Mouse (Mus musculus) megakaryocyte, embryonic 14.5 days (primary cell): ENCODE measurements around the gene Sar1b. TPM values are rescaled to one million over a fixed set of nuclear protein-coding genes. Genes with fewer than 3 reads are reported as not detected.
"Not testable (repeated sequence)": the region's sequence is repeated elsewhere in the genome, so short reads cannot be mapped to it uniquely, and the experiment has no call there.

Source experiments
- H3K27me3 ChIP-seq: replicated peaks from 2 replicates; pipeline ENCODE3; 2012; ENCODE audit warnings: inconsistent platforms
- H3K36me3 ChIP-seq: replicated peaks from 2 replicates; pipeline ENCODE3; 2012; ENCODE audit warnings: low read length, inconsistent platforms, mixed read lengths
- H3K4me1 ChIP-seq: 2 replicates; pipeline ENCODE4 v1.6.1; 2012; ENCODE audit warnings: inconsistent platforms
- H3K4me3 ChIP-seq: replicated peaks from 2 replicates; pipeline ENCODE3; 2012; ENCODE audit warnings: moderate library complexity, mild to moderate bottlenecking, inconsistent platforms
- H3K9me3 ChIP-seq: 2 replicates; pipeline ENCODE4 v1.6.1; 2012; ENCODE audit warnings: inconsistent platforms
- FLI1 ChIP-seq: IDR thresholded peaks from 2 replicates; pipeline ENCODE4 v1.6.1; 2012; ENCODE audit warnings: low read length, inconsistent platforms, mixed read lengths
- GATA1 ChIP-seq: IDR thresholded peaks from 3 replicates; pipeline ENCODE4 v1.6.1; 2012; ENCODE audit warnings: mixed read lengths, low read length, inconsistent platforms, borderline replicate concordance
- polyA plus RNA-seq: library from polyadenylated mRNA; stranded (reverse); fragments of >175 nt; gene quantifications from 2 replicates; pipeline ENCODE4 v1.2.3, GENCODE M21; 2012; ENCODE audit warnings: low replicate concordance; ENCODE audit not compliant: insufficient read depth

The Sar1b gene
- polyA plus RNA-seq, 1 experiment, result 8.5 TPM

DNA sequence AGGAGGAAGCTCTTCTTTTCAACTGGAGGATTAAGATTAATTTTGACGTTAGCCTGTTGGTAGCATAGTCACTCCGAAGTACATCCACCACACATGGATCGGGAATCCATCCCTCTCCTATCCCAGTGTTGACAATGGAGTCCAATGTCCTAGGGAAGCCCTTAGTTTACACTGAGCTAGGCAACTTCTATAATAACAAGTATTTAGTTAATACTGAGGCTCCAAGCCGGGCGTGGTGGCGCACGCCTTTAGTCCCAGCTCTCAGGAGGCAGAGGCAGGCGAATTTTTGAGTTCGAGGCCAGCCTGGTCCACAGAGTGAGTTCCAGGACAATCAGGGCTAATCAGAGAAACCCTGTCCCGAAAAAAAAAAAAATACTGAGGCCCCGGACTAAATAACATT, 6.5 kb upstream of the Sar1b start:
- Histone ChIP-seq H3K9me3 (no peaks in the 10 kb centered on the region), H3K4me1 (peaks cover 36% of the 10 kb centered on the region), H3K27me3 (peaks cover 3% of the 10 kb centered on the region), H3K36me3 (peaks cover 6% of the 10 kb centered on the region), H3K4me3 (peak overlapping the region; percentile 99)
- no peak for TF ChIP-seq FLI1
- TF ChIP-seq GATA1, result no peak

DNA sequence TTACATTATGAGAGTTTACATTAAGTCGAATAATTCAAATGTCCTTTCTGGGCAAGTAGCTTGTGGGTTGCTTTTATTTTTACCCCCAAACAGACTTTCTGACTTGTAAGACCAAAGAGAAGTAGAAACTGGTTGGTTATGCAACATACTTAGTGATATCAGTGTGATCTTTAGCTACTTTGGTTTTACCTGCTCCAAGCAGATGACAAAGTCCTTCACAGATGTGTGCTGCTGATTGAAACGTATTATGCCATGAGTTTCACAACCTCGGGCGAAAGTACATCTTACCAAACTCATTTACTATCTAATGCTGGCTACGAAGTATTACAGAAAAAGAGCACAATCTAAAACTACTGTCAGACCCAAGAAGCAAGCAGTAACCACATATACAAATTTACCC, 5.9 kb upstream of the Sar1b start:
- TF ChIP-seq FLI1 (no peak), GATA1 (no peak)
- Histone ChIP-seq H3K4me1 (peaks cover 36% of the 10 kb centered on the region), H3K4me3 (no peak overlapping the region), H3K27me3 (peaks cover 3% of the 10 kb centered on the region), H3K36me3 (peaks cover 6% of the 10 kb centered on the region), H3K9me3 (no peaks in the 10 kb centered on the region)

DNA sequence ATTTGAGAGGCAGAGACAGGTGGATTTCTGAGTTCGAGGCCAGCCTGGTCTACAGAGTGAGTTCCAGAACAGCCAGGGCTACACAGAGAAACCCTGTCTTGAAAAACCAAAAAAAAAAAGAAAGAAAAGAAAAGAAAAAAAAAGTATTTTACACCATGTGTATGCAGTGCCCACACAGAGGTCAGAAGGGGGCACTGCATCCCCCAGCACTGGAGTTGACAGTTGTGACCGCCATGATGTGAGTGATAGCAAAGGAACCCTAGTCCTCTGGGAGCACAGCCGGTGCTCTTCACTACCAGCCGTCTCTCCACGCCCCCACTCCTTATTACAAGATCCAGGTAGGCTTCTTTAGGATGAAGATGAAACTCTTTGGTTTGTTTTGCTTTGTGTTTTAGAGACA, 5.3 kb upstream of the Sar1b start:
- H3K4me1 ChIP-seq, result peaks cover 37% of the 10 kb centered on the region
- H3K36me3 ChIP-seq, H3K4me3 ChIP-seq: not testable (repeated sequence)

DNA sequence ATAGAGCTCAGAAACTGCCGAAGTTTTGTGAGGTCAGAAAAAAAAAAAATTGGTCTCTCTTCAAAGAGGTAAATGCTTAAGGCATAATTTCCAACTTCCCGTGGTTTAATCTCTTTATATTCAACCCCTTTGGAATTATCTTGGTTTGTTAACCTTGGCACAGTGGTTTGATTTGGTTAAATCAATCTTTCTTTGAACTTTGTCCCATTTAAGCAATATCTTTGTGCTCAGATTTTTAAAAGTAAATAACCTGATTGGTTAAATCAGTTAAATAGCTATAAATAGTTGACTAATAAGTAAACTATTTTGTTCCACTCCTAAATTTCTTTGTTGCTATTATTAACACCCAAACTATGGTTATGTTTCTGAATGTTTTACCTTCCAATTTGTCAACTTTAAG, 4.2 kb upstream of the Sar1b start:
- TF ChIP-seq GATA1, result no peak
- TF ChIP-seq FLI1, result no peak
- no peaks in the 10 kb centered on the region for H3K9me3 ChIP-seq
- H3K4me3 ChIP-seq, result no peak overlapping the region
- no peaks in the 10 kb centered on the region for H3K36me3 ChIP-seq
- peaks cover 3% of the 10 kb centered on the region for H3K27me3 ChIP-seq
- H3K4me1 ChIP-seq, result peaks cover 31% of the 10 kb centered on the region

More for the DNA sequence above, 5.3 kb upstream of the Sar1b start:
- not testable (repeated sequence) for H3K27me3 ChIP-seq, H3K9me3 ChIP-seq

DNA sequence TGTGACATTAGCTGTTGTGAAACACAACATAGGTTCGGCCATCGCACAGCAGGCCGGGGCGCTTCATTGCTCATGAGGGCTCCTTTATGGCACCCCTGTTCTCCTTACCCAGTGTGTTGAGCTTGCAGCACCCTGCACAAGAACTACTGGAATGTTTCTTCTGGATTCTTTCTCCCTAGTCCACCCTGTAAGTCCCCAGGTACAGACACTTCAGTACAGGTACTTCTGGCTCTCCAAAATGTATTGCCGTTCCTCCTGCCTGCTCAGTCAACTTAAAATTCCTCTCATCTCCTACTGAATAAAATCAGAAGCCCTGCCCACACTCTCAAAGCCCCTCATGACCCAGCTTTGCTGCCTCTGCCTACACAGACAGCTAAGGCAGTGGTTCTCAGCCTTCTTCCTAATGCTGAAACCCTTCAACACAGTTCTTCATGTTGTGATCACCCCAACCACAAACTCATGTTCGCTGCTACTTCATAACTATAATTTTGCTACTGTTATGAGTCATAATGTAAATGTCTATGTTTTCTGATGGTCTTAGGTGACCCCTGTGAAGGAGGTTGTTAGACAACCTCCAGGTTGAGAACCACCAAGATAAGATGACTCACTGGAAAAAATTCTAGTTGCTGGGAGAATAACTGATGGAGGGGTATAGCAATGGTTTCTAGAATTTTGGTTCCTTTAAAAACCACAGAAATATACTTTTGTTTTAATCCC, 3.4 kb upstream of the Sar1b start:
- H3K4me1 ChIP-seq, result peaks cover 31% of the 10 kb centered on the region
- no peak for TF ChIP-seq GATA1
- no peak for TF ChIP-seq FLI1
- H3K27me3 ChIP-seq, result peaks cover 3% of the 10 kb centered on the region
- no peaks in the 10 kb centered on the region for H3K36me3 ChIP-seq
- no peak overlapping the region for H3K4me3 ChIP-seq
- no peaks in the 10 kb centered on the region for H3K9me3 ChIP-seq

DNA sequence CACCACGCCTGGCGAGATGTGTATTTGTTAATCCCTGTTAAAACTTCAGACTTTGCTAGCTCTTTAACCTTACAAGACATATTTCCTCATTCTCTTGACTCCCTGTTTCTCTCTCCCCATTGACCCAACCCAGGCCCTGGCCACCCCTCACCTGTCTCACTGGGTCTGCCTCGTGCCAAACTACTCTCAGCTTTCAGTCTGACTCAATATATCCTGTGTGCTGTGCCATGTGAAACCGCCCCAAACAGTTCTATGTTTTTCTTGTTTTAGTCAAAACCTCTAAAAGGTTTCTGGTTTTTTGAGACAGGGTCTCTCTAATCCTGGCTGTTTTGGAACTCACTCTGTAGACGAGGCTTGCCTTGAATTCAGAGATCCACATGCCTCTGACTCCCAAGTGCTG, 2.2 kb upstream of the Sar1b start:
- TF ChIP-seq GATA1 (no peak), FLI1 (no peak)
- Histone ChIP-seq H3K36me3 (peaks cover 2% of the 10 kb centered on the region), H3K4me1 (peaks cover 34% of the 10 kb centered on the region), H3K27me3 (peaks cover 3% of the 10 kb centered on the region), H3K9me3 (no peaks in the 10 kb centered on the region), H3K4me3 (no peak overlapping the region)

DNA sequence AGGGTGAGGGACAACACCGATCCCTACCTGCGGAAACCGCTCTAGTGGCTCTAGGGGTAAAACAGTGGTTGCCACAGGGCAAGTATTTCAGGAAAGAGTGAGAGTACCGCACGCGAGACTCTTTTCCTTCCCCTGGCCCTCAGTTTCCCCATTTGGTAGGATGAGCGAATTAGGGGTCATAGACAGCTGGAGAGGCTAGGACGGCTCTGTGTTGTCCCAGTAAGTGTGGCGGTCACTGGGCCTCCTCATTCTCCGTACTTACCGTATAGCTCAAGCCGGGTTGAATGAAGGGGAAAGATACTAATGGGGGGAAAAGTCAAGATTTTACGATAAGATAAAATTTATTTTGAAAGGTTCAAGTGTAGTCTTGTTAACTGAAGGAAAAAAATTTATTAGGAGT, 468 bp downstream of the Sar1b start:
- TF ChIP-seq FLI1 (no peak), GATA1 (no peak)
- peaks cover 3% of the 10 kb centered on the region for H3K27me3 ChIP-seq
- H3K4me1 ChIP-seq, result peaks cover 50% of the 10 kb centered on the region
- peak overlapping the region; percentile 99 for H3K4me3 ChIP-seq
- peaks cover 5% of the 10 kb centered on the region for H3K36me3 ChIP-seq
- no peaks in the 10 kb centered on the region for H3K9me3 ChIP-seq

DNA sequence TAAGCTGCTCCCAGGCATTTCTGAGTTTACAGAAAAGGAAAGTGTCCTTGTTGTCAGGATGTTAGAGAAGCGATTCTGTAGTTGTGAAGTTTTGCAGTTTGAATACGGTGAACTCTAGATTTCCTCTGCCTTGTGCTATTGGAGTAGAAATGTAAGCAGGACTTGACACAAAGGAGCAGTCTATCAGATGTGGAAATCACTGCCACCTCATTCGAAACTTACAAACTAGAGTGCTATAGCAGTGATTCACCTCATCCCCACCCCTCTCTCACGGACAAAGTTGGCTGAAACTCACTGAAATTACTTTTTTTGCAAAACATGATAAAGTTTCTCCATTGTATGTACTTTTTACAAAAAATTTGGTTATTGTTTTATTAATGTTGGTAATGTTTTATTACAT, 1.3 kb downstream of the Sar1b start:
- Histone ChIP-seq H3K9me3 (no peaks in the 10 kb centered on the region), H3K27me3 (peaks cover 3% of the 10 kb centered on the region), H3K36me3 (peaks cover 5% of the 10 kb centered on the region), H3K4me3 (peak overlapping the region; percentile 30), H3K4me1 (peaks cover 57% of the 10 kb centered on the region)
- TF ChIP-seq GATA1 (no peak), FLI1 (no peak)

DNA sequence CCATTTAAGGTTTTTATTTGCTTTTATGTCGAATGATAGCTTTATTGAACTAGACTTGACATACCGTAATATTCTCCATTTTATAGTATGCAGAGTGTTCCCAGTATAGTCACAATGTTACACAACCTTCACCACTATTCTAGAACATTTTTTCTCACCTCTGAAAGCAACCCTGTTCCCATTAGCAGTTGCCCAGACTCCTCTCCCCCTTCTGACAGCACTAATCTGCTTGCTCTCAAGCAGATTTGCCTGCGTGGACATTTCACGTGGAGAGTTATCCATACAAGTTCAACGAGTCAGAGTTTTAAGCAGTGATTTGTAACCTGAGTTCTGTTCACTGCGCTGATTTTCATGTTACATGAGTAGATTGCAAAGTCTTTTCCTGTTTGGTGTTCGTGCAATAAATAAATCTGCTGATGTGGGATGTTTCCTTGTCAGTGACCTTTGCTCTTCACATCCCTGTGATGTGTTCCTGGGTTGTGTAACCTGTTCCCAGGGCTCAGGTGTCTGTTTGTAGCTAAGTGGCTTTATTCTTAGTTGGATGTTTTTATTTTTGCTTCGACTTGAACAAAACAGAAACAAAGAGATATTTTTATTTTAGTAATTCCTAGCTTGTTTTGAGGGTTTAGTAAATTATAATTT, 4.2 kb downstream of the Sar1b start:
- H3K27me3 ChIP-seq, result no peaks in the 10 kb centered on the region
- peaks cover 27% of the 10 kb centered on the region for H3K36me3 ChIP-seq
- TF ChIP-seq GATA1, result no peak
- TF ChIP-seq FLI1, result no peak
- no peak overlapping the region for H3K4me3 ChIP-seq
- peaks cover 65% of the 10 kb centered on the region for H3K4me1 ChIP-seq
- peaks cover 8% of the 10 kb centered on the region for H3K9me3 ChIP-seq

DNA sequence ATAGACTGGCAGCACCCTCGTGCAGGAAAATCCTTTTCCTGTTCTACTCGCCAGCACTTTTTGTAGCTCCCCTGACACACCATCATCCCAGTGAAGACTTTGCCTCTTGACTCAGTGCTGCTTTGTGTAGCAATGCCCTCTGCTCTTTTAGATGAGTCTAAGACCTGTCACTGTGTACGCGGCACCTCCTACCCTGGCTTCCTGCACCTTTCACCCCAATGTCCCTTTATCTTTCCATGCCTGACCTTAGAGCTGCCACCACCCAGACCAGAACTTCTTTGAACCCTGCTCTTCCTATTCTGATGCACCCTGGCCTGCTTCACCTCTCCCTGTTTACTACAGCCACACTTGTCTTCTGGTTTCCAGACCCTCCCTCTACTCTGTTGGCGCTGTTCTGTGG, 4.8 kb downstream of the Sar1b start:
- peaks cover 33% of the 10 kb centered on the region for H3K36me3 ChIP-seq
- H3K4me1 ChIP-seq, result peaks cover 60% of the 10 kb centered on the region
- peaks cover 11% of the 10 kb centered on the region for H3K9me3 ChIP-seq
- H3K27me3 ChIP-seq, result no peaks in the 10 kb centered on the region
- H3K4me3 ChIP-seq, result peak overlapping the region; percentile 50
- no peak for TF ChIP-seq GATA1
- TF ChIP-seq FLI1, result no peak

DNA sequence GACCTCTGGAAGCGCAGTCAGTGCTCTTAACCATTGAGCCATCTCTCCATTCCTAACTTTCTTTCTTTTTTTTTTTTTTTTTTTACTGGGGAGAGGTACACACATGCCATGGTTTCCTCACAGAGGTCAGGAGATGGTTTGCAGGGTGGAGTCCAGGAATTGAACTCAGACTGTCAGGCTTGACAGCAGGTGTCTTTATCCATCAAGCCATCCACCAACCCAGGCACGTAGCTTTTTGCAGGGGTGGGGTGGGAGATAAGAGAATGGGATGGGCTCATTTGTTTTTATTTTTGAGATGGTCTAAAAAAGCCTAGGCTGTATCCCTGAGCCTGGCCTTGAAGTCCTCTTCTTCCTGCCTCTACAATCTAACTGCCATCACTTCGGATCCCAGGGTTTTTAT, 12.0 kb downstream of the Sar1b start:
- Histone ChIP-seq H3K27me3 (no peaks in the 10 kb centered on the region), H3K36me3 (peaks cover 77% of the 10 kb centered on the region), H3K4me1 (peaks cover 23% of the 10 kb centered on the region), H3K4me3 (no peak overlapping the region), H3K9me3 (peaks cover 11% of the 10 kb centered on the region)
- TF ChIP-seq FLI1, result no peak
- TF ChIP-seq GATA1, result no peak
